Mouse (Mus musculus) hematopoietic stem cell, adult 5-6 weeks (primary cell): ENCODE data around the gene Zcchc3. TPM values are rescaled to one million over a fixed set of nuclear protein-coding genes. Genes with fewer than 3 reads are reported as not detected.
"Not testable (repeated sequence)": the region's sequence is repeated elsewhere in the genome, so short reads cannot be mapped to it uniquely, and the experiment has no call there.

Experiments used
- ATAC-seq, 2 experiments: fragments of 125-278 bp in 1 of 2; replicated peaks in 1 of 2; 2 replicates each; pipeline ENCODE4 v1.8.0; 2016 to 2017; ENCODE audit warnings: inconsistent platforms in 2 of 2, mild to moderate bottlenecking in 2 of 2, moderate number of reproducible peaks in 2 of 2, low read depth in 1 of 2, moderate TSS enrichment in 1 of 2; ENCODE audit not compliant: low FRiP score in 2 of 2, poor library complexity in 2 of 2, severe bottlenecking in 2 of 2, insufficient read depth in 1 of 2, low TSS enrichment in 1 of 2
- total RNA-seq: library from RNA; stranded (forward); fragments of 172-1452, 232-1000 nt; gene quantifications from 2 replicates; pipeline ENCODE4 v1.2.3, GENCODE M21; 2017

The Zcchc3 gene
- total RNA-seq: 5.8 and 5.9 TPM in 2 replicates

DNA sequence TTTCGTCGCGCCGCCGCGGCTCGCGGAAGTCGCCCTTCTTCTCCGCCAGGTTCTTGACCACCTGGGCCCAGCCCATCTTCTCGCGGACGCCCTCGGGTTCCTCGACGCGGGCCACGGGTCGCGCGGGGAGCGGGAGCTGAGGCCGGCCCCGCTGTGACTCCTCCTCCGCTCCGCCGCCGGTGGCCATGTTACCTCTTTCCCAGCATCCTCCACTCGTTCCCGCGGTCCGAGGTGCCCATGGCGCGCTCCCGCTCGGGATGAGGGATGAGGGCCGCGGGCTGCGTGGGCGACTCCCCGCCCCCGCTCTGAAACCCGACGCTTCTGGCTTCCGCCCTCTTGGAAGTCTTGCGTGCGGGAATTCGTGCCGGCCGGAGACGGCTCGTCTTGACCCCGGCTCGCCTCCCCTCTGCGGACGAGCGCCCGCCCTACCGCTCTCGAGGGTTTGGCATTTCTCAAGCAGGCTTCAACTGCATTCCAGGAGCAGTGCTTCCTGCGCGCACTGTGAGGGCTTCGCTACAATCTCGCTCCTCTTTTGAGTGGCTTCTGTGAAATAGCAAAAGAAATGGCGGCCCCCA, at the start of gene Zcchc3:
Gene Zcchc3 (minus strand): TSS at position 437 of the 575 bp plus-strand sequence.
- ATAC-seq: peak; percentile 38 to 81; a peak in 3 of 4 replicates

DNA sequence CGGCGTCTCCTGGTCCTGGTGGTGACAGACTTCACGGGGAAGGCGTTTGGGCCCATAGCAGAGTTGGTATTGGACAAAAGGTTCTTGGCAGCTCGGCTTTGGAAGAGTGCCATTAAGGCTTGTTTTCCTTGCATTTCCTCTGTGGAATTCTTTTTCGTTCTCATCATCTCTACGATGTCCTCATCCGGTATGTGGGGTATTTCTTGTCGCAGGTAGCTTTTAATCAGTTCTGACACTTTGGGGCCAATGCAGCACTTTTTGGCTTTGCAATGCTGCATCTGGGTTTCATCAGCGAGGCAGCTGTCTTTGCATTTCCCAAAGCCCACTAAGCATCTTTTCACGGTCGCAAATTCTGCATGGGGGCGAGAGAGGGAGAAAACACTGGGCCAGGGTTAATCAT, 44.4 kb upstream of the Zcchc3 start:
- ATAC-seq: no peak

DNA sequence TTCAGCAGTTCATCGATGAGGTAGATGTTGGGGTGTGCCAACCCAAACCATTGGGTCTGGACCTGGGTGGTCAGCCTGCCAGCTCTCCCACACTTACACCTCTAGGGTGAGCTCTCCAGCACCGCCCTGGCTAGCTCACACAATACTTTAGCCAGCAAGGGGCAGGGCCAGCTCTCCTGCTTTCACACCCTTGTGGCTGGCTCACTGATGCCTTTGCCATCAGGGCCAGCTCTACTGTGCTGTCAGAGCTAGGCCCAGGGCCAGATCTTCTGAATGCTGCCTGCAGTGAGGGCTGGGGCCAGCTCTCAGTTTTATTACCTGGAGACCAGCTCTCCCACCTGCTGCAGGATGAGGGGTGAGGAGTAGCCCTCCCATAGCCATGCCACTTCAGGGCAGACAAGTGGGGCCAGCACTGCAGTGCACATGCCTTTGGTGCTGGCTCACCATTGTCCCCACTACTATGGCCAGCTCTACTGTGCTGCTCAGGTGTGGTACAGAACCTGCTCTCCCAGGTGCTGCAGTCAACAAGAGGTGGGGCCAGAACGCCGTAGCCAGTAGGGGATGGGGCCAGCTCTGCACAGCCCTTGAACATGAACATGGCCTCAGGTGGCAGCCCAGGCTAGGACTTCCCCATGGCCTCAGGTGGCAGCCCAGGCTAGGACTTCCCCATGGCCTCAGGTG, 37.4 kb upstream of the Zcchc3 start:
- no peak for ATAC-seq

DNA sequence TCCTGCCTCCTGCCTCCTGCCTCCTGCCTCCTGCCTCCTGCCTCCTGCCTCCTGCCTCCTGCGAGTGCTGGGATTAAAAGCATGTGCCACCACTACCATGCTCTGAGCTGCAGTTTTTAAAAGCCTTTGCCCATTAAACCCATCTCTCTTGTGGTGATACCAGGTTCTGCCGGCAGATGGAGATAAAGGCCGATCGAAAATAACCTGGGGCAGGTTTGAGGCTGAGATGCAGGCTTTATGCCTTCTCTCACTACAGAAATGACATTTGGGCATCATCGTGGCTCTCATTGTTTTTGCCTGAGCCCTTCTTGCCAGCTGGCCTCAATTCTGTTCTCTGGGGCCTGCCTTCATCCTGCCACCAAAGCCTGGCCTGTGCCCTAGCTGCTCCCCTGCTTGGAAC, 35.4 kb upstream of the Zcchc3 start:
- ATAC-seq: peak; percentile 58 to 75; a peak in 3 of 4 replicates

DNA sequence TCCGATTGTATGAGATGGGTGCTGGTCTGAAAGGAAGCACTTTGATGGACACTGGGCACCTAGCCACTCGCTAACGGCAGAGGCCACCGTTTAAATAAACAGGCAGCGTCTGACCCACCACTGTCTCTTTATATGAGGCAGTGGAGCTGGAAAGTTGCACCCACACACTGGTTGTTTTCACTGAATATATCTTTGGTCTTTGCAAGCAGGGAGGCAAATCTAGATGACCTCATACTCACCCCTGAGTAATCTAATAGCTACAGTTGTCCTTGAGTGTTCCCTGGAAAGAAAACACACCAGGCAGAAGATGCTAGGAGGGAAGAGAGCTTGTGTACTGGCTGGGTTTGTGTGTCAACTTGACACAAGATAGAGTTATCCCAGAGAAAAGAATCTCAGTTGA, 32.6 kb upstream of the Zcchc3 start:
- no peak for ATAC-seq

DNA sequence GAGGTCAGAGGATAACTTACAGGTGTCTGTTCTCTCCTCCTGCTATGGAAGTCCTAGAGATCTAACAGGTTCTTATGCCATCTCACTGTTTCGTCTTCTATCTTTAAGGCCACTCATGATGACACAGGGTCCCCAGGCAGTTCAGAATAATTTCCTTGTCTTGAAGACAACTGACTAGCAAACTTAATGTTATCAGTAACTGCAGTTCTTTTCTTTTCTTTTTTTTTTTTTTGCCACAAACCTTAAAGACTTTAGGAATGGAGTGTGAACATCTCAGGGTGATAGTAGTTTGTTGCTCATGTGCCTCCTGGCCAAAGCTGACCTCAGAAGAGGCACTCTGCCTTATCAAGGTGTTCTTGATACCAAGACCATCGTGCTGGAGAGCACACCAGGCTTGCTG, 31.8 kb upstream of the Zcchc3 start:
- ATAC-seq: no peak

DNA sequence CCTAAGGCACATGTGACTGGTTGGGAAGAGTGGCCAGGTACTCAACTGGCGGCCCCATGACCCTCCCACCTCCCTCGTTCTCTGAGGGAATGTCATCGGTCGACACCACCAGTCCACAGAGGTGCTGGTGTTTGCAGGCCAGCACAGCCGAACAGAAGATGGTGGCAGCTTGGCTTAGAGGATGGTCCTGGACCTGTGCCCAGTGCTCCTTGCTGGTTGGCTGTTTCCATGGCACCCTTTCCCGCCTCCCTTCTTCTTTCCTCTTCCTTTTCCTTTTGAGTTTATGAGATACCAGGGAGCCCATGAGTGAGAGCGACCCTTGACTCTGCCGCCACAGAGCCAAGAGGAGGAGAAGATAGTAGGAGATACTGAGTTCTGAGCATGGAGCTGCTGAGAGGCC, 28.5 kb upstream of the Zcchc3 start:
- ATAC-seq: no peak

DNA sequence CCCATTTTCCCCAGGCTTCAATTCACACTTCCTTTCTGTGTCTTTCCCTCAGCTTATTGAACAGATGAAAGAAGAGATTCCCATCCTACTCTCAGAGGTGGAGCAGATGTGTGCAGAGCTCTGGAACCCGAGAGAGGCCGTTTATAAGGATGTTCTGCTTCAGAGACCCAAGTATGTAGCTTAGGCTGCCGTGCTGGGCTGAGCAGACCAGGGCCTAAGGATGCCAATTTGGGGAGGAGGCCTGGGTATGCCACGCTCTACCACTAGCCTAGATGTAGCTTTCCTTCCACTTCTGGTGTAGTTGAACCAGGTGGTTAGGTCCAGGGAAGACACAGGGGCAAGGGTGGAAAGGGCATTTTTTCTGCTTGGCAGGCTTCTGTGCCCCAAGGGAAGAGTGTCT, 27.5 kb upstream of the Zcchc3 start:
- no peak for ATAC-seq

DNA sequence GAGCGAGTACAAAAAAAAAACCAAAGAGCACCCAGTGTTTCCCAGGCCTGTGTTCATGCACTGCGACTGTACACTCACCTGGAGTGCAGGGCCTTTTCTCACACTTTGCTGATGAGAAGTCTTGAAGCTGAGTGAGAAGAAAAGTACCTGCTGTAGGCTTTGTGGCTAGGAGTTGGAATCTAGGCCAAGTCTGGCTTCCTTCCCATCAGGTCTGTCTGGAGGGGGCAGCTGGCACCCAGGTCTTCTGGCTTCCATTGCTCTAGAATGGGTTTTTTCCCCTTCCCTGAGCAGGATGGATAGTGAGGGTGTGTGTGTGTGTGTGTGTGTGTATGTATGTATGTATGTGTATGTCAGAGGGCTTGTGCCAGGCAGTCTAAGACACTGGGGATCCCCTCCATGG, 25.0 kb upstream of the Zcchc3 start:
- ATAC-seq: no peak

DNA sequence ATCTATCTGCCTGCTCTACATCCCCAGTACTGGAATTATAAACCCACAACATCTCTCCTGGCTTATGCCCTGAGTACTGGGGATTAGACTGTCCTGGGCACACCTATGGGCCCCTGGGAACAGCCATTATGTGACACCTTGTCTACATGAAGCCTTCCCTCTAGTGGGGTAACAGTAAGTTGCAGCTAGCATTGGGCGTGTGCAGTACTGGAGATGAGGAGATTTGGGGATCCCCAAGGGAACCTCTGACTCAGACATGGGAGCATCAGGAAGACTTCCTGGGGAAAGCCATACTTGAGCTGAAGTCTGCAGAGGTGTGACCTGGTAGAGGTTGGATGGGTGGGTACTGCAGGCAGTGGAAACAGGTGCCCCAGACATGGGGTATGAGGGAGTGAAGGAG, 24.1 kb upstream of the Zcchc3 start:
- no peak for ATAC-seq

DNA sequence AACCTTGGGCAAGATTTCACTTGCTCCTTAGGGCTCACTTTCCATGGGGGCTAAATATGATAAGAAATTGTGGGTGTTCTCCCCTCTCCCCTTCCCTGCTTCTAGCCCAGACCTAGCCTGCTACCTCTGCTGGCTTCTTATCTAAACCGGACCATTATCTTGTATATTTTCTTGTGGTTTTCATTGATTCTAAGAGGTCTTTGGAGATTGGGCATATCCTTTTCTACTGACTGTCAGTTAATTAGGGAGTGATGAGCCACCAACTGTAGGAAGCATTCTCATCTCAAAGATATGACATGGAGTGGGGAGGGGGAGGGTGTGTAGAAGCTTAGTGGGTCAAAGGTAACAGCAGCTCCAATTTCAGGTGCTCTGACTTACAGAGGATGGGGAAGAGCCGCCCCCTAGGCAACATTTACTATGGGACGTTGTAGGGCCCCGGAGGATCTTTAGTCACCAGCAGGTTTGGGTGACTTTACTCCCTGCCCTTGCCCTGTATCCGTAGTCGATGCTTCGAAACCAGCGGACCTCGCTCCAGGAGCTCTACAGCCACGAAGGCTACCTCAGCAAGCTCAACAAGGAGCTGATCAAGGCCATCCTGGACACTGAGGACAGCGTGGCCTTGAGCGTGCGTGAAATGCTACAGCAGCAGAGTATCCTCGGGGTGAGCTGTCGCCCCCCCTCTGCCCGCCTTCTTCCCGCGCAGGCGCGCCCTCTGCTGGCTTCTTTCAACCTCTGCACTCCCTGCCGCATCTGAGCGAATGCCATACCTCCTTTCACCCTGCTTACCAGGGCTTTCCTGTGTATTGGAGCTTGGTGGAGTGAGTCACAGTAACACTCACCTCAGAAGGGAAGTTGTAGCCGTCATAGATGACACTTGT, 22.4 kb upstream of the Zcchc3 start:
- peak; percentile 81 to 91 for ATAC-seq

DNA sequence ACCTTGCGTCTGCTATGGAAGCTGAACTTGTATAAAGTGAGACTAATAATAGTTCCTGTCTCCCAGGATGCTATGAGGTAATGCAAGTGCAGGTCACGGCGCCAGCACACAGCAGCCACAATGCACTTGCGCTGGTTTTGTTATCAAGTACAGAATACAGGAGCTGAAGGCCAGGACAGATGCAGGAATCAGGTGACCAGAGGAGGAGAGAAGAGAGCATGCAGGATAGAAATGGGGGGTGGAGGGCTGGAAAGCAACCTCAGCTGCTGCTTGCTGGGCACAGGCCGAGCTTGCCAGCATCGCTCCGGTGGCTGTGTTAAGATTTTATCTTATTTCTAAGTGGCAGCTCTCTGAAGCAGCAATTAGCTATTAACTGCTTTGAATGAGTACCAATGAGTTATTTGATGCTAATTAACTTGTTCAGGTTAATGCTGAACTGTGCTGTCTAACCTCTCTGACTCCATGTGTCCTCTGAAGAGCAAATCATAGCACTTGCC, 21.6 kb upstream of the Zcchc3 start:
- no peak for ATAC-seq

DNA sequence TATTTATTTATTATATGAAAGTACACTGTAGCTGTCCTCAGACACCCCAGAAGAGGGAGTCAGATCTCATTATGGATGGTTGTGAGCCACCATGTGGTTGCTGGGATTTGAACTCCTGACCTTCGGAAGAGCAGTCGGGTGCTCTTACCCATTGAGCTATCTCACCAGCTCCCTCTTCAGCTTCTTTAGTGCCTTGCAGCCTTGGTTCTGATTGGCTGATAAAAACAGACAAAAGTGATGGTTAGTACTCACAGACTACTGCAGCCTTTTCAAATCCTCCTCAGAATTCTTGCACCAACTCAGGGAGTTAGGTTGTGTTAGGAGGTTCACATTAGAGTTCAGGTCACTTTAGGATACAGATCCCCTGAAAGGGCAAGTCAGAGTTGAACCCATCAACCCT, 13.7 kb upstream of the Zcchc3 start:
- ATAC-seq: not testable (repeated sequence)

DNA sequence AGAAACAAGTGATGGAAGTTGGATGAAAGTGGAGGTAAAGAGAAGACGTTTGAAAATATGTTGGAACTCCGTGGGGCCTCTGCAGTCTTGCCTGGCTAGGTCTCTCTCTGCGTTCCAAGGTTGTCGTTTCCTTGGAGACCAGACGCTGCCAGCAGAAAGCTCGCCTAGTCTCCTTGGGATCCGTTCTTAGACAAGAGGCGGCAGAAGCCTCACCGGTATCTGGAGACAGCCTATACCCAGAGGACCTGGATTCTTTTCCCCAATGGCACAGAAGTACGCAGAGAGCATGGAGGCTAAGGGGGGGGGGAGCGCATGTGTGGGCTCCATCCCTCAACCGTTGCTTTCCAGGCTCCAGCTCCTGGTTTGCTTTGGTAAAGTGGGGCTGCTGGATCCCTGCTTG, 12.7 kb upstream of the Zcchc3 start:
- no peak for ATAC-seq

DNA sequence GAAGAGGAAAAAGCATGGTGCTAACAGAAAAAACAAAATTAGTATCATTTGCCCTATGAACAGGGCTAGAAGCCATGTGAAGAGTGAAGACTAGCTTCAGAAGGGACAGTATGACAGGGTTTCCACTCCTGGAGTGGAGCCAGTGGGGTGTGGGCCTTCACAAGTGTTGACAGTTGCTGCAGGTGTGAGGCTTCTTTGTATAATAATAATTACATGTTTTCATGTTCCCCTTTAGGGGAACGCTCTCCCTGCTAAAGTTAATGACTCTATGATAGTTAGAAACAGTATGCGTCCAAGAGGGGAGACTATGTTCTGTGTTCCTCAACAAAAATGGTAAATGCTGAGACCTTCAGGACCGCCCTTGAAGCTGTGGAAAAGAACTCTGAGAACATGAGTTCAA, 959 bp upstream of the Zcchc3 start:
- no peak for ATAC-seq

DNA sequence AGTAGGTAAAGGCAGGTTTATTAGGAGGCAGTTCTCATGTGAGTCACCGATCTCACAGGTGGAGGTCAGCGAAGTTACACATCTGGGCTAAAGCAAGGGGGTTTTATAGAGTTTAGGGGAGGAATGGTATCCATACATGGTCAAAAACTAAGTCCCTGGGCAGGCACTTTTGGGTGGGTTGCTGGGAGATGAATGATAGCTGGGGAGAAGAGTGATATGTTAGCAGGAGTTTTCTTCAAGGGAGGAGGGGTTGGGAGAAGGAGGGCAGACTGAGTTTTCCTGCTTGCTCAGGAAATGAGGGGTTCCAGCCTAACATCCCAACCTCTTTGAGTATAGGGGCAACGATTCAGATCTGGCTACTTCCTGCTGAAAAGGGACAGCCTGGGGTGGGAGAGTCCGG, 460 bp upstream of the Zcchc3 start, which contains the start of gene 6820408C15Rik:
Gene 6820408C15Rik (plus strand): TSS at position 301 of the 400 bp plus-strand sequence.
- no peak for ATAC-seq

DNA sequence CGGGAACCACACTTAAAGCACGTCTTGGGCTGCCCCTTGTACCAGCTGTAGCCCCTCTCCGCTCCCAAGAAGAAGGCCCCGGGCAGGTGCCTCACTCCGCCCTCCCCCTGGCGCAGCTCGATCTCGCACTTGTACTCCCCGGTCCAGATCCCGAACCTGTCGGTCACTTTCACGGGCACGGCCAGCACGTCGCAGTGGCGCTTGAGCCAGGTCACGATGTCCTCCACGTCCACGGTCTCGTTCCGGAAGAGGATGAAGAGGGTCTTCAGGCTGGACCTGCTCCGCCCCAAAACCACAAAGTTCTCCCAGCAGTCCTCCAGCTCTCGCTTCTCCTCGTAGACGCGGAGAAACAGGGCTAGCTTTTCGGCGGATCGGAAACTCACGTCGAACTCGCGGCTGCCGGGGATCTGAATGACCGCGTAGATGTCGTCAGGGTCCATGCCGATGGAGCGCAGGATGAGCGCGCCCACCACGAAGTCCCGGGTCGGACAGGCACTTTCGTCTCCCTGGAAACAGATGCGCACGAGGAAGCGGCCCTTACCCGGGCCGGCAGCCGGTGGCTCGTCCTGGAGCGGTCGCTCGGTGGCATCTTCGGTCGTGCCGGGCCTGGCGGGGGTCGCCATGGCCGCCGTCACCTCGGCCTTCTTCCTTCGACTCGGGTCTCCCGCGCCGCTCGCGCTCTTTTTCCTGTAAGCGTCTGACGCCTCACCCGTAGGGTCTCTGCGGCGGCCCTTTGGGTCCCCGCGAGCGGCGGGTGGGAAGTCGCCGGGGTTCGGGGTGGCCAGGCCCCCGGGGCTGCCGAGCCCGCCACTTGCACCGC, 852 bp downstream of the Zcchc3 start:
- ATAC-seq: peak in 1 of 2 experiments; percentile 12; a peak in 1 of 4 replicates
